In the genomic region with DNA sequence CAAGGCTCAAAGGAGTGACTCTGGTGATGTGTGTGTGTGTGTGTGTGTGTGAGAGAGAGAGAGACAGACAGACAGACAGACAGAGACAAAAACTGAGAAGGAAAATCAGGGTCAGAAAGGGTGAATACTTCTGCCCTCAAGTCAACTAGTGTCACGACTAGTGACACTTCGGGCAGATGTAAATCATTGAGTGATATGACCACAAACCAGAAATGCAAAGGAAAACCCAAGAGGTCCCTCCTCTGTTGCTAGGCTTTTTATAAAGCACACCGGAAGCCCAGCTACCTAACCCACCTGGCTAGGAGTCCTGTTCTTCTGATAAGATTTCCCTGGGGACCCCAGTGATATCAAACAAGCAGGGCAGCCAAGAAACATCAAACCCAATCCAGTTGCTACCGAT, we compare ENCODE assay signal across 9 mouse cellular contexts. TPM values are rescaled to one million over a fixed set of nuclear protein-coding genes. Genes with fewer than 3 reads are reported as not detected.
DNase-seq lines count a peak whose midpoint lies in the region; ATAC-seq and TF ChIP-seq lines count a peak whose summit lies in the region.
"Had no signal": no experiment of that assay in that cellular context is flagged by ENCODE, and none has a peak within 500 bp of the region (broad histone marks: within the 10 kb centered on the region; RNA-seq: fewer than 3 reads in every experiment).

No protein-coding gene starts in this region.

- WGBS in limb, embryonic 12.5 days: 71% methylated on average over 4 of the region's 4 CpGs
- 79% methylated on average over 4 of the region's 4 CpGs for WGBS in limb, embryonic 10.5 days
- WGBS in bone marrow, adult 2 months: 2% methylated on average over 4 of the region's 4 CpGs
- WGBS in hindbrain, embryonic 12.5 days: 81% methylated on average over 4 of the region's 4 CpGs
- WGBS in midbrain, embryonic 16.5 days: 81% methylated on average over 4 of the region's 4 CpGs

- TF ChIP-seq CTCF in bone marrow, adult 2 months (IDR thresholded peaks at IDR 0.05; ENCODE audit: control insufficient read depth, insufficient read depth, low read length): no peak

- H3K9me3 ChIP-seq in limb, embryonic 12.5 days: no peaks in the 10 kb centered on the region
- no peaks in the 10 kb centered on the region for H3K9me3 ChIP-seq in limb, embryonic 10.5 days (replicated peaks)
- H3K9me3 ChIP-seq in hindbrain, embryonic 12.5 days (replicated peaks): no peaks in the 10 kb centered on the region
- no peaks in the 10 kb centered on the region for H3K9me3 ChIP-seq in midbrain, embryonic 16.5 days (replicated peaks; ENCODE audit: control insufficient read depth, low read length, poor library complexity, severe bottlenecking)

- peaks cover 19% of the 10 kb centered on the region for H3K27me3 ChIP-seq in limb, embryonic 12.5 days
- H3K27me3 ChIP-seq in limb, embryonic 10.5 days (ENCODE audit: low read depth, poor library complexity, severe bottlenecking): peaks cover 21% of the 10 kb centered on the region
- peaks cover 10% of the 10 kb centered on the region for H3K27me3 ChIP-seq in hindbrain, embryonic 12.5 days
- no peaks in the 10 kb centered on the region for H3K27me3 ChIP-seq in midbrain, embryonic 16.5 days (ENCODE audit: control insufficient read depth, insufficient read depth, low read depth, low read length)

- no peak for ATAC-seq in limb, embryonic 12.5 days (ENCODE audit: insufficient number of reproducible peaks, insufficient read depth, low FRiP score, low TSS enrichment, low read depth)
- no peak for ATAC-seq in hindbrain, embryonic 12.5 days (ENCODE audit: low FRiP score)
- ATAC-seq in midbrain, embryonic 16.5 days: no peak

- TF ChIP-seq POLR2A in bone marrow, adult 2 months (IDR thresholded peaks at IDR 0.05; ENCODE audit: borderline replicate concordance, control insufficient read depth, low read depth, low read length): no peak

- peak overlapping the region; percentile 91; the same call in 1 of the 2 replicates for H3K4me2 ChIP-seq in limb, embryonic 12.5 days
- H3K4me2 ChIP-seq in hindbrain, embryonic 12.5 days (replicated peaks): peak overlapping the region; percentile 72
- peak overlapping the region; percentile 82 for H3K4me2 ChIP-seq in midbrain, embryonic 16.5 days (ENCODE audit: low read length)

- H3K9ac ChIP-seq in limb, embryonic 12.5 days (replicated peaks): no peak overlapping the region
- peak overlapping the region; percentile 75; the same call in 1 of the 2 replicates for H3K9ac ChIP-seq in hindbrain, embryonic 12.5 days
- peak overlapping the region; percentile 73 for H3K9ac ChIP-seq in midbrain, embryonic 16.5 days (ENCODE audit: low read depth, low read length)

- no peaks in the 10 kb centered on the region for H3K36me3 ChIP-seq in limb, embryonic 12.5 days
- H3K36me3 ChIP-seq in limb, embryonic 10.5 days: no peaks in the 10 kb centered on the region
- H3K36me3 ChIP-seq in hindbrain, embryonic 12.5 days: no peaks in the 10 kb centered on the region
- H3K36me3 ChIP-seq in midbrain, embryonic 16.5 days (ENCODE audit: control insufficient read depth, insufficient read depth, low read length): no peaks in the 10 kb centered on the region

- peaks cover 18% of the 10 kb centered on the region for H3K4me1 ChIP-seq in limb, embryonic 12.5 days (replicated peaks)
- H3K4me1 ChIP-seq in limb, embryonic 10.5 days: peaks cover 22% of the 10 kb centered on the region
- H3K4me1 ChIP-seq in bone marrow, adult 2 months (ENCODE audit: control insufficient read depth, insufficient read depth, low read length): peaks cover 15% of the 10 kb centered on the region
- peaks cover 43% of the 10 kb centered on the region for H3K4me1 ChIP-seq in hindbrain, embryonic 12.5 days
- peaks cover 26% of the 10 kb centered on the region for H3K4me1 ChIP-seq in midbrain, embryonic 16.5 days (ENCODE audit: control insufficient read depth, insufficient read depth, low read length)

- no peak overlapping the region for H3K27ac ChIP-seq in limb, embryonic 12.5 days
- no peak overlapping the region for H3K27ac ChIP-seq in limb, embryonic 10.5 days
- H3K27ac ChIP-seq in bone marrow, adult 2 months (ENCODE audit: control insufficient read depth, insufficient read depth, low read depth, low read length, poor library complexity): peak overlapping the region; percentile 95
- no peak overlapping the region for H3K27ac ChIP-seq in hindbrain, embryonic 12.5 days
- peak overlapping the region; percentile 88; the same call in 1 of the 2 replicates for H3K27ac ChIP-seq in midbrain, embryonic 16.5 days (ENCODE audit: low read length)

- no peak for DNase-seq in limb, embryonic 10.5 days (ENCODE audit: low spot score)
- no peak for DNase-seq in urinary bladder, adult 2 months (ENCODE audit: low spot score)
- no peak for DNase-seq in cerebellum, adult 9-11 months
- no peak for DNase-seq in adrenal gland, adult 18-20 months (ENCODE audit: low spot score in 2 of 2)

- H3K4me3 ChIP-seq in limb, embryonic 12.5 days (replicated peaks): no peak overlapping the region
- H3K4me3 ChIP-seq in limb, embryonic 10.5 days: no peak overlapping the region
- peak overlapping the region; percentile 91 for H3K4me3 ChIP-seq in bone marrow, adult 2 months (replicated peaks; ENCODE audit: control insufficient read depth, low read depth, low read length)
- peak overlapping the region; percentile 65; the same call in 1 of the 2 replicates for H3K4me3 ChIP-seq in hindbrain, embryonic 12.5 days
- H3K4me3 ChIP-seq in midbrain, embryonic 16.5 days (ENCODE audit: low read depth, low read length): peak overlapping the region; percentile 91

RNA-seq across cellular contexts. Expression of a gene that starts 2.3 kb away (rescaled TPM):
- 20.2 and 24.9 TPM in 2 replicates for polyA plus RNA-seq in limb, embryonic 12.5 days (2016; fragmentation: Nextera tagmentation; extraction: Ambion mirVana)
- polyA plus RNA-seq in limb, embryonic 10.5 days (2016; fragmentation: Nextera tagmentation; extraction: Ambion mirVana): 17.0 and 18.1 TPM in 2 replicates
- polyA plus RNA-seq in bone marrow, adult 2 months (2011; ENCODE audit: insufficient read depth, insufficient read length, low replicate concordance, missing spikeins): 61.8 and 136 TPM in 2 replicates
- 30.0 and 31.4 TPM in 2 replicates for polyA plus RNA-seq in hindbrain, embryonic 12.5 days (2016; fragmentation: Nextera tagmentation; extraction: Ambion mirVana)
- 29.3 and 33.2 TPM in 2 replicates for polyA plus RNA-seq in midbrain, embryonic 16.5 days (2015; fragmentation: Nextera tagmentation; extraction: Ambion mirVana)
- 49.5 and 51.4 TPM in 2 replicates for polyA plus RNA-seq in urinary bladder, adult 2 months (2012; rRNA removed)
- 10 to 100 TPM; 19.1 to 30.6 TPM for total RNA-seq in adrenal gland, adult 18-20 months (2021)

RNA-seq across cellular contexts. Expression of a gene that starts 30.6 kb away (rescaled TPM):
- 0.06 and 0.14 TPM in 2 replicates for polyA plus RNA-seq in limb, embryonic 12.5 days (2016; fragmentation: Nextera tagmentation; extraction: Ambion mirVana)
- not detected in 2 replicates for polyA plus RNA-seq in limb, embryonic 10.5 days (2016; fragmentation: Nextera tagmentation; extraction: Ambion mirVana)
- polyA plus RNA-seq in bone marrow, adult 2 months (2011; ENCODE audit: insufficient read depth, insufficient read length, low replicate concordance, missing spikeins): 2.8 TPM in 1 of 2 replicates, not detected in the other
- 2.3 and 2.6 TPM in 2 replicates for polyA plus RNA-seq in hindbrain, embryonic 12.5 days (2016; fragmentation: Nextera tagmentation; extraction: Ambion mirVana)
- polyA plus RNA-seq in midbrain, embryonic 16.5 days (2015; fragmentation: Nextera tagmentation; extraction: Ambion mirVana): 1.4 and 1.9 TPM in 2 replicates
- polyA plus RNA-seq in urinary bladder, adult 2 months (2012; rRNA removed): 0.11 and 0.27 TPM in 2 replicates
- not detected for total RNA-seq in adrenal gland, adult 18-20 months (2021)
- total RNA-seq: gastrocnemius, adult 8-10 months had no signal

Comparison
In these comparisons a context has a peak if more than half of its experiments do, and no peak if none do; other contexts are left out.
1. H3K27ac ChIP-seq: peak in bone marrow, adult 2 months (single experiment) and midbrain, embryonic 16.5 days (single experiment); none in limb, embryonic 12.5 days (single experiment), limb, embryonic 10.5 days (single experiment) and hindbrain, embryonic 12.5 days (single experiment).
2. H3K4me3 ChIP-seq: peak in bone marrow, adult 2 months (single experiment), hindbrain, embryonic 12.5 days (single experiment) and midbrain, embryonic 16.5 days (single experiment); none in limb, embryonic 12.5 days (single experiment) and limb, embryonic 10.5 days (single experiment).
3. Peak in every context shown above with its lines, with median percentiles within 50 percentile points of each other: H3K4me2 ChIP-seq.